Mouse (Mus musculus) erythroid progenitor cell, adult 5-6 weeks (primary cell): Measurements from ENCODE around the gene Adgrg7. TPM values are rescaled to one million over a fixed set of nuclear protein-coding genes. Genes with fewer than 3 reads are reported as not detected.

Source experiments
- ATAC-seq: replicated peaks from 2 replicates; pipeline ENCODE4 v1.8.0; 2016; ENCODE audit warnings: moderate number of reproducible peaks, mild to moderate bottlenecking, moderate TSS enrichment, inconsistent platforms; ENCODE audit not compliant: poor library complexity, low FRiP score, severe bottlenecking
- total RNA-seq, 2 experiments: library from RNA; stranded (forward) in 1 of 2; stranded (reverse) in 1 of 2; fragments of 150-400 nt in 1 of 2; fragments of 186-747, 209-891 nt in 1 of 2; gene quantifications; 2 replicates each; pipeline versions ENCODE4 v1.2.3 to v1.2.4; 2015 to 2017; ENCODE audit warnings: low replicate concordance in 2 of 2

Gene Adgrg7
- total RNA-seq (2015; ENCODE audit: low replicate concordance) (1.8 and 6.7 TPM in 2 replicates), total RNA-seq (2017; ENCODE audit: low replicate concordance) (0.26 and 2.0 TPM in 2 replicates)

- ATAC-seq = peak; percentile 39; the same call in 1 of the 2 replicates
Observed at GRCm38 (mm10) chr16:56795481-56796139, at the start of gene Adgrg7. Gene Adgrg7 (minus strand): TSS chr16:56795855.

GRCm38 (mm10) chr16:56842988-56843387 is 47.3 kb upstream of the Adgrg7 start:
- no peak for ATAC-seq

- ATAC-seq = no peak
Observed at GRCm38 (mm10) chr16:56833312-56833711, 37.7 kb upstream of the Adgrg7 start.

- no peak for ATAC-seq
Observed at GRCm38 (mm10) chr16:56831986-56832385, 36.3 kb upstream of the Adgrg7 start.

GRCm38 (mm10) chr16:56801370-56802109 is 5.9 kb upstream of the Adgrg7 start:
- peak; percentile 58; the same call in 1 of the 2 replicates for ATAC-seq

- ATAC-seq = no peak
Observed at GRCm38 (mm10) chr16:56800946-56801345, 5.3 kb upstream of the Adgrg7 start.

- peak; percentile 68; the same call in 1 of the 2 replicates for ATAC-seq
Observed at GRCm38 (mm10) chr16:56800469-56800868, 4.8 kb upstream of the Adgrg7 start.

GRCm38 (mm10) chr16:56799541-56800029 is 3.9 kb upstream of the Adgrg7 start:
- no peak for ATAC-seq

- ATAC-seq = no peak
Observed at GRCm38 (mm10) chr16:56798873-56799272, 3.2 kb upstream of the Adgrg7 start.

GRCm38 (mm10) chr16:56794383-56795144 is 1.1 kb downstream of the Adgrg7 start:
- ATAC-seq = no peak

- ATAC-seq = no peak
Observed at GRCm38 (mm10) chr16:56793778-56794177, 1.9 kb downstream of the Adgrg7 start.

- no peak for ATAC-seq
Observed at GRCm38 (mm10) chr16:56785943-56786342, 9.7 kb downstream of the Adgrg7 start.

- ATAC-seq = no peak
Observed at GRCm38 (mm10) chr16:56771163-56772105, 24.2 kb downstream of the Adgrg7 start.

GRCm38 (mm10) chr16:56729060-56729459 is 66.6 kb downstream of the Adgrg7 start:
- ATAC-seq = no peak

GRCm38 (mm10) chr16:56724927-56725326 is 70.7 kb downstream of the Adgrg7 start:
- no peak for ATAC-seq

- no peak for ATAC-seq
Observed at GRCm38 (mm10) chr16:56722357-56722756, 73.3 kb downstream of the Adgrg7 start.

GRCm38 (mm10) chr16:56719031-56719430 is 76.6 kb downstream of the Adgrg7 start:
- no peak for ATAC-seq

- ATAC-seq = peak; percentile 93
Observed at GRCm38 (mm10) chr16:56717224-56718200, 78.1 kb downstream of the Adgrg7 start, which contains the start of gene Tfg. Gene Tfg (minus strand): TSS chr16:56717450.
